Mouse (Mus musculus): Measurements from ENCODE around the gene Znrf4. TPM values are rescaled to one million over a fixed set of nuclear protein-coding genes. Genes with fewer than 3 reads are reported as not detected.
A peak's percentile ranks its signal among the peaks of the same experiment; 100 is the strongest.

Znrf4 gene
- polyA plus RNA-seq, 1 experiment from 2014 or later = not detected

- ATAC-seq (replicated peaks; ENCODE audit: extremely low read depth, insufficient read depth, low FRiP score) = no peak
- 0 out of 2 replicates have a peak, but pooled peaks cover 4% of the 10 kb centered on the region for H3K9me3 ChIP-seq (replicated peaks; ENCODE audit: control insufficient read depth, low read length)
- 83% methylated on average over 9 of the region's 9 CpGs for WGBS
- no peak overlapping the region for H3K27ac ChIP-seq (ENCODE audit: low read length)
- H3K4me1 ChIP-seq (ENCODE audit: control insufficient read depth, insufficient read depth, low read length) = no peaks in the 10 kb centered on the region
- H3K27me3 ChIP-seq (ENCODE audit: control insufficient read depth, insufficient read depth, low read length) = peaks cover 2% of the 10 kb centered on the region; the same call in 1 of the 2 replicates
- no peak overlapping the region for H3K4me3 ChIP-seq (ENCODE audit: low read length)
- no peaks in the 10 kb centered on the region for H3K36me3 ChIP-seq (ENCODE audit: control insufficient read depth, insufficient read depth)
- H3K9ac ChIP-seq (ENCODE audit: low read length) = no peak overlapping the region
- H3K4me2 ChIP-seq (ENCODE audit: low read depth, low read length) = no peak overlapping the region
Observed at GRCm38 (mm10) chr17:56485926-56486325, 26.3 kb downstream of the Znrf4 start.

- no peak for ATAC-seq (replicated peaks; ENCODE audit: extremely low read depth, insufficient read depth, low FRiP score)
- 69% methylated on average over 8 of the region's 9 CpGs for WGBS
- H3K27ac ChIP-seq (ENCODE audit: low read length) = no peak overlapping the region
- no peaks in the 10 kb centered on the region for H3K36me3 ChIP-seq (ENCODE audit: control insufficient read depth, insufficient read depth)
- no peaks in the 10 kb centered on the region for H3K9me3 ChIP-seq (replicated peaks; ENCODE audit: control insufficient read depth, low read length)
- no peak overlapping the region for H3K4me3 ChIP-seq (ENCODE audit: low read length)
- H3K27me3 ChIP-seq (ENCODE audit: control insufficient read depth, insufficient read depth, low read length) = peaks cover 2% of the 10 kb centered on the region; the same call in 1 of the 2 replicates
- H3K9ac ChIP-seq (ENCODE audit: low read length) = no peak overlapping the region
- H3K4me1 ChIP-seq (ENCODE audit: control insufficient read depth, insufficient read depth, low read length) = no peaks in the 10 kb centered on the region
- no peak overlapping the region for H3K4me2 ChIP-seq (ENCODE audit: low read depth, low read length)
Observed at GRCm38 (mm10) chr17:56485118-56485517, 27.1 kb downstream of the Znrf4 start.

GRCm38 (mm10) chr17:56482671-56483070 lies 29.6 kb downstream of the Znrf4 start:
- Histone ChIP-seq H3K9ac (ENCODE audit: low read length) (no peak overlapping the region), H3K36me3 (ENCODE audit: control insufficient read depth, insufficient read depth) (no peaks in the 10 kb centered on the region), H3K4me3 (ENCODE audit: low read length) (no peak overlapping the region), H3K9me3 (replicated peaks; ENCODE audit: control insufficient read depth, low read length) (no peaks in the 10 kb centered on the region), H3K27me3 (ENCODE audit: control insufficient read depth, insufficient read depth, low read length) (no peaks in the 10 kb centered on the region; the same call in 1 of the 2 replicates), H3K27ac (ENCODE audit: low read length) (no peak overlapping the region), H3K4me1 (ENCODE audit: control insufficient read depth, insufficient read depth, low read length) (no peaks in the 10 kb centered on the region), H3K4me2 (ENCODE audit: low read depth, low read length) (no peak overlapping the region)
- no peak for ATAC-seq (replicated peaks; ENCODE audit: extremely low read depth, insufficient read depth, low FRiP score)
- 76% methylated on average over 1 of the region's 1 CpGs for WGBS

- 0 out of 2 replicates have a peak, but pooled peaks cover 4% of the 10 kb centered on the region for H3K9me3 ChIP-seq (replicated peaks; ENCODE audit: control insufficient read depth, low read length)
- no peak for ATAC-seq (replicated peaks; ENCODE audit: extremely low read depth, insufficient read depth, low FRiP score)
- no peak overlapping the region for H3K9ac ChIP-seq (ENCODE audit: low read length)
- no peaks in the 10 kb centered on the region for H3K36me3 ChIP-seq (ENCODE audit: control insufficient read depth, insufficient read depth)
- 16% methylated on average over 6 of the region's 6 CpGs for WGBS
- no peak overlapping the region for H3K27ac ChIP-seq (ENCODE audit: low read length)
- H3K27me3 ChIP-seq (ENCODE audit: control insufficient read depth, insufficient read depth, low read length) = peaks cover 4% of the 10 kb centered on the region
- H3K4me3 ChIP-seq (ENCODE audit: low read length) = no peak overlapping the region
- peaks cover 11% of the 10 kb centered on the region for H3K4me1 ChIP-seq (ENCODE audit: control insufficient read depth, insufficient read depth, low read length)
- no peak overlapping the region for H3K4me2 ChIP-seq (ENCODE audit: low read depth, low read length)
Observed at GRCm38 (mm10) chr17:56479358-56479757, 32.9 kb downstream of the Znrf4 start.

- no peak overlapping the region for H3K9ac ChIP-seq (ENCODE audit: low read length)
- ATAC-seq (replicated peaks; ENCODE audit: extremely low read depth, insufficient read depth, low FRiP score) = no peak
- H3K9me3 ChIP-seq (replicated peaks; ENCODE audit: control insufficient read depth, low read length) = 0 out of 2 replicates have a peak, but pooled peaks cover 4% of the 10 kb centered on the region
- H3K4me1 ChIP-seq (ENCODE audit: control insufficient read depth, insufficient read depth, low read length) = peaks cover 22% of the 10 kb centered on the region
- peaks cover 10% of the 10 kb centered on the region for H3K27me3 ChIP-seq (ENCODE audit: control insufficient read depth, insufficient read depth, low read length)
- 62% methylated on average over 11 of the region's 11 CpGs for WGBS
- no peak overlapping the region for H3K4me2 ChIP-seq (ENCODE audit: low read depth, low read length)
- H3K36me3 ChIP-seq (ENCODE audit: control insufficient read depth, insufficient read depth) = no peaks in the 10 kb centered on the region
- H3K27ac ChIP-seq (ENCODE audit: low read length) = no peak overlapping the region
- no peak overlapping the region for H3K4me3 ChIP-seq (ENCODE audit: low read length)
Observed at GRCm38 (mm10) chr17:56478191-56478611, 34.0 kb downstream of the Znrf4 start.

- Histone ChIP-seq H3K36me3 (ENCODE audit: control insufficient read depth, insufficient read depth) (no peaks in the 10 kb centered on the region), H3K9me3 (replicated peaks; ENCODE audit: control insufficient read depth, low read length) (0 out of 2 replicates have a peak, but pooled peaks cover 4% of the 10 kb centered on the region), H3K9ac (ENCODE audit: low read length) (no peak overlapping the region), H3K27me3 (ENCODE audit: control insufficient read depth, insufficient read depth, low read length) (peaks cover 17% of the 10 kb centered on the region), H3K4me3 (ENCODE audit: low read length) (no peak overlapping the region), H3K4me2 (ENCODE audit: low read depth, low read length) (no peak overlapping the region), H3K27ac (ENCODE audit: low read length) (no peak overlapping the region), H3K4me1 (ENCODE audit: control insufficient read depth, insufficient read depth, low read length) (peaks cover 30% of the 10 kb centered on the region)
- ATAC-seq (replicated peaks; ENCODE audit: extremely low read depth, insufficient read depth, low FRiP score) = no peak
- 77% methylated on average over 19 of the region's 19 CpGs for WGBS
Observed at GRCm38 (mm10) chr17:56477191-56477818, 34.9 kb downstream of the Znrf4 start.

DNA sequence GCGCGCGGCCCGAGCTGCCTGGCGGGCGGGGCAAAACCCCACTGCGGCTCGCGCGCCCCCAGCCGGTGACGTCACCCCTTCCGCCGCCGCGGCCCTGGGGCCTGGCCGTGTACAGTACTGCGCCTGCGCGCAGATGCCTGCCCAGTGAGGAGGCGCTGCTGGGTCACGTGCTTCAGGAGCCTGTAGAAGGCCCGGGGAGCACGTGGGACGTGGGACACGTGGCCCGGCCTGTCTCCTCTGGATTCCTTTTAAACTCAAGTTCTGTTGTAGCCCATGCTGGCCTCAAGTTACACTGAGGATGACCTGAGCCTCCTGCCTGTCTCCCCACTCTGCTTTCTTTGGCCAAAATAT lies 35.9 kb downstream of the Znrf4 start, which contains the start of gene Ptprs:
Ptprs (minus strand) TSS at position 82 of the 351 bp plus-strand sequence.
- WGBS = 0% methylated on average over 21 of the region's 27 CpGs
- Histone ChIP-seq H3K27me3 (ENCODE audit: control insufficient read depth, insufficient read depth, low read length) (peaks cover 17% of the 10 kb centered on the region), H3K36me3 (ENCODE audit: control insufficient read depth, insufficient read depth) (no peaks in the 10 kb centered on the region), H3K9ac (ENCODE audit: low read length) (peak within 1 kb of the TSS; percentile 84), H3K27ac (ENCODE audit: low read length) (peak within 1 kb of the TSS; percentile 22; the same call in 1 of the 2 replicates), H3K4me3 (ENCODE audit: low read length) (peak within 1 kb of the TSS; percentile 72), H3K9me3 (replicated peaks; ENCODE audit: control insufficient read depth, low read length) (0 out of 2 replicates have a peak, but pooled peaks cover 4% of the 10 kb centered on the region), H3K4me1 (ENCODE audit: control insufficient read depth, insufficient read depth, low read length) (peaks cover 33% of the 10 kb centered on the region), H3K4me2 (ENCODE audit: low read depth, low read length) (peak within 1 kb of the TSS; percentile 87)
- ATAC-seq (replicated peaks; ENCODE audit: extremely low read depth, insufficient read depth, low FRiP score) = peak; percentile 87

DNA sequence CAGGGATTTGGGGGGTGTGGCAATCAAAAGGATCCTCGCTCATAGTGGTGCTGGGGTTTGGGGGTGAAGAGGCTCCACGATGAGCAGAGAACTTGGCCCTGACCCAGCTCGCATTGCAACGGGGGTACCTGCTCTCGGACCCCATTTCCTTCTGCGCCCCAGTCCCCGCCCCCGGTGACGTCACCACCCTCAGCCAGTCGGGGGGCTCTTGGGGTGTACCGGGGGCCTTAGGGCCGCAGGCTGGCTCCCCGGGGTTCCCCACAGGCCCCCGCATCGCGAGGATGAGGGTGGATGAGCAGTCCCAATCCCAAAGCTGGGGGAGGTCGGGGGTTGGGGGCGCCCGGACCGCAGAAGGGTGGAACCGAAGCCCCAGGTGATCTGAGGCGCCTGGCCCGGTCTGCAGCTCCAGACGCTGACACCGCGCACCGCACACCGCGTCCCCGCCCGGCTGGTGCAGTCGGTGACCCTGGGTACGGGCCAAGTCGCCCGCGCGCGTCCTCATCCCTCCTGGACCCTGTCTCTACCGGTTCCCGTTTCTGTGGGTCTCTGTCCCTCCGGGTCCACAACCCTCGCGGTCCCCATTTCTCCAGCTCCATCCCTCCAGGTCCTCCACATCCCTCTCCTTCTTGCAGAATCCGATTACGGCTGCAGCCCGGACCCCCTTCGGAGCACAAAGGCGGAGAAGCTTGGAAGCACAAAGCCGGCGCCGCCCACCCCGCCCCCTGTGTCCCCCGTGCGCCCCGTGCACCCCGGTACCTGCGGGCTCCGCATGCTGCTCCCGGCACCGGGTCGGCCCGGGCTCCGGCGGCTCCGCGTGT lies 36.4 kb downstream of the Znrf4 start:
- H3K4me1 ChIP-seq (ENCODE audit: control insufficient read depth, insufficient read depth, low read length) = peaks cover 34% of the 10 kb centered on the region
- peak overlapping the region; percentile 22; the same call in 1 of the 2 replicates for H3K27ac ChIP-seq (ENCODE audit: low read length)
- H3K9me3 ChIP-seq (replicated peaks; ENCODE audit: control insufficient read depth, low read length) = 0 out of 2 replicates have a peak, but pooled peaks cover 4% of the 10 kb centered on the region
- H3K4me3 ChIP-seq (ENCODE audit: low read length) = peak overlapping the region; percentile 72
- peak overlapping the region; percentile 87 for H3K4me2 ChIP-seq (ENCODE audit: low read depth, low read length)
- peak overlapping the region; percentile 84 for H3K9ac ChIP-seq (ENCODE audit: low read length)
- no peaks in the 10 kb centered on the region for H3K36me3 ChIP-seq (ENCODE audit: control insufficient read depth, insufficient read depth)
- H3K27me3 ChIP-seq (ENCODE audit: control insufficient read depth, insufficient read depth, low read length) = peaks cover 17% of the 10 kb centered on the region
- 0% methylated on average over 61 of the region's 66 CpGs for WGBS
- peak; percentile 49 for ATAC-seq (replicated peaks; ENCODE audit: extremely low read depth, insufficient read depth, low FRiP score)

All from heart, embryonic 16.5 days (tissue).